Mouse (Mus musculus) c-Kit-positive CD71-negative TER-119-negative erythroid progenitor cells, embryonic 14.5 days (primary cell): ENCODE results near the gene Dock7.

Experiments used
- DNase-seq: peaks from one replicate; pipeline ENCODE4 v3.0.0-alpha.2; 2013; ENCODE audit warnings: low read depth

Gene Dock7

GRCm38 (mm10) chr4:99120211-99121122 is at the start of gene Dock7:
Gene Dock7, minus strand, starts transcription at chr4:99120915.
- DNase-seq = peak; percentile 56

DNA sequence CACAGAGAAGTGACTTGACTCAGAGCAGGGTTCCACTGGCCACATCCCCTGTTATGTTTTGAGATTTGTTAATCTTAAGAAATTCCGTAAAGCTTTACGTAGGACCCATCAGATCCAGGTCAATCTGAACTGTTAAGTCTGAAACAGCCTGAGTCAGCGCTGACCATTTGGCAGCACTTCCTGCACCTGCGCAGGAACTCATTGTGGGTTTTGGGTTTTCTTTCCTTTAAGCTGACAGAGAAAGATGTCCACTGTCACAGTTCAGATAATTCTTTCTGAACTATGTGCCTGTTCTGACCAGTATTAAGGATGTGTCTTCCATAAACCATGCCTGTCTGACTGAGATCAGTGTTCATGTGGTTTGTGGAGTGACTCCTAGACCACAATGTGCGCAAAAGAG is 48.2 kb upstream of the Dock7 start:
- no peak for DNase-seq

GRCm38 (mm10) chr4:99163547-99163946 is 42.8 kb upstream of the Dock7 start:
- no peak for DNase-seq

GRCm38 (mm10) chr4:99163001-99163400 is 42.3 kb upstream of the Dock7 start:
- DNase-seq = no peak

GRCm38 (mm10) chr4:99161457-99161971 is 40.8 kb upstream of the Dock7 start:
- DNase-seq = no peak

GRCm38 (mm10) chr4:99160899-99161298 is 40.2 kb upstream of the Dock7 start:
- no peak for DNase-seq

GRCm38 (mm10) chr4:99160414-99160813 is 39.7 kb upstream of the Dock7 start:
- no peak for DNase-seq

DNA sequence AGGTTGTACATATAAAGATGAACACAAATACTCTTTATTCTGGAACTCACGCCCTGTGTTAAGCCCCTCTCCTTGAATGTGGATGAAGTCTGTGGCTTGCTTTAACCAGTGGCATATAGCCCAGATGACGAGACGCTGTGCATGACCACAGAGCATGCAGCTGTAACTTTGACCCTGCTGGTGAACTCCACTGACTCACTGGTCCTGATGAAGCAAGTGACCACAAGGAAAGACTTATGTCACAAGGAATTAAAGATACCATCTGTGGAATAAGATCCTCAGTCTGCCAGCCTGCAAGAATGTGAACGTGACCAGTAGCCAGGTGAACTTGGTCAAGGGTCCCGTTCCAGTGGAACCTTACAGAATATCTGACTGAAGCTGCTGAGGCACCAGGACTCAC is 37.8 kb upstream of the Dock7 start:
- no peak for DNase-seq

DNA sequence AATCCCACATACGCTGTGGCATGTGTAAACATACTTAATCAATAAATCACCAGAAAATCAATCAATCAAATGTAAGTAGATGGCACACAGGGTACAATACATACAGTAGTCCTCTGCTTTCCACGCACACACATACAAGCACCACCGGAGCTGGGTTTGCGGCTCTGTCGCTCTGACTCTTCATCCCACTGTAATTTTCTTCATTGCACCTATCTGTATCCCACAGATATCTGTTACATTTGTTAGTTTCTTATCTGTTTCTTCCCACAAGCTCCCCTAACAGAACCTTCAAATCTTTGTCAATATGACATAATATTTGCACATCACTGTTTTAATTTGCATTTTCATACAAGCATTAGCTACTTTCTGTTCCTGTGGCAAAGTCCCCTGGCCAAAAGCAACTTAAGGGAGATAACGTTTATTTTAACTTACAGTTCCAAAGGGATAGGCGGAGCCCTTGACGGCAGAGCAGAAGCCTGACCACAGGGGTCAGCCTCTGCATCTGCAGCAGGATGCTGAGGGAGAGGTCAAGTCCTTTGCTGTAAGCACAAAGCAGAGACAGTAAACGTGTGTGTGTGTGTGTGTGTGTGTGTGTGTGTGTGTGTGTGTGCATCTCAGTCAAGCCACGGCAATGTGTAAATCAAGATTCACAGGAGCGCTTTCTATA is 36.1 kb upstream of the Dock7 start:
- no peak for DNase-seq

GRCm38 (mm10) chr4:99151885-99152558 is 31.3 kb upstream of the Dock7 start:
- DNase-seq = no peak

DNA sequence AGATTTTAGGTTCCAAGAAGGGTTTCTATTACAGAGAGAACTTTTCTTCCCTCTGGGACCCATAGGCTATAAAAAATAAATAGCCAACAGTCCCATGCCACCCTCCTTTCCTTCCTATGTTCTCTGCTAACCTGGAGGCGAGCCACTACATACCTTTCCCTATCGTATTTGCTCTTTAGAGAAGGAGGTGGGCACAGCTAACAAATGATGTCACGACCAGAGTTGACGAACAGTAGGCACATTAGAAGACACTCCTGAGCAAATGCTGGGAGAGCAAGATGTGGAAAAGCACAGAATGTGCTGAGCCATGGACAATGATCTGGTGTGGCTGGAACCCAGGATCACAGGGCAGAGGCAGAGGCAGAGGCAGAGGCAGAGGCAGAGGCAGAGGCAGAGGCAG is 30.7 kb upstream of the Dock7 start:
- DNase-seq = no peak

DNA sequence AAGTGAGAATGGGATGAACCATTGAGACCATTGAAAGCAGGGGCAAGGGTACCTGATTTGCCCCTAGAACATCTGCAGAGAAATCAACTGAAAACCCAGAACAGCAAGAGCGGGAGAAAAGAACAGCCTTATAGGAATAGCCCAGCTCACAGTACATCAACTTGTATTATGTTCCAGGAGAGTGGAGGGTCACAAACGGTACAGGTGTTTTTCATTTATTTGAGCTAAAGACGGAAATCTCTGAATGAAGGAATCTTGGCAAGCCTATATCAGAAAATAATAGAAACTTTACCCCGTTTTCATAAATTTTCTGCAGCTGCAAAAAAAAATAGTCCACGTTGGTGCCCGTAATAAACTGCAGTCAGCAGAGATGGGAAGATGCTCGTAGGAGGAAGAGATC is 22.6 kb upstream of the Dock7 start:
- DNase-seq = no peak

- no peak for DNase-seq
Measured at GRCm38 (mm10) chr4:99141578-99141977, 20.9 kb upstream of the Dock7 start.

DNA sequence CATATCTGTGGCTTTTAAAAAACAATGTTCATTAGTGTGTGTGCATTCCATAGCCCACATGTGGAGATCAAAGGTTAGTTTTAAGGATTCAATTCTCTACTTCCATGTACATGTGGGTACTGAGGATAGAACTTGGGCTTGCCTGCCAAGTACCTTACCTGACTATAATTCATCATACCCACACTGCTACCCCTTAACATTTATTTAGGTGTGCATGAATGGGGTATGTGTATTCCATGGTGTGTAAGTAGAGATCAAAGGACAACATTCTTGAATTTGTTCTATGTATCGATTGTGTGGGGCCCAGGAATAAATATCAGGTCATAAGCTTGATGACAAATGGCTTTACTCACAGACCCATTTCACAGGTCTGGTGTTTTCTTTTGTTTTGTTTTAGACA is 20.5 kb upstream of the Dock7 start:
- no peak for DNase-seq

GRCm38 (mm10) chr4:99137986-99138641 is 17.4 kb upstream of the Dock7 start:
- no peak for DNase-seq

DNA sequence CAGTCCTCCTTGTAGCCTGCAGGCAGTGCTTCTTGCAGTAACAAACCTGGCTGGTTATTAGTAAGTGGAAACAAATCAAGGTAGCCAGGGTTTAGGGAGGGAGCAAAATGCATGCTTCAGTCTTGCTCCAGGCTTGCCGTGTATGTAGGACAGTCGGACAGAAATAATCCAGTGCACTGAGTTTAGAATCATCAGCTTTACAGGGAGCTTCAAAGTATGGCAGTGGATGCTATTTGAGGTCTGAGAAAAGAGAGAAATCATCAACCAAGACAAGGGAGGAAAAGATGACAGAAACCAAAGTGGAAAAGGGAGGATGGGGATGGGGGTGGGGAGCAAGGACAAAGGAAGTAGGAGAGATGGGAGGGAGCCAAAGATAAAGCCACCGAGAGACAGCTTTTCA is 13.8 kb upstream of the Dock7 start:
- DNase-seq = no peak

DNA sequence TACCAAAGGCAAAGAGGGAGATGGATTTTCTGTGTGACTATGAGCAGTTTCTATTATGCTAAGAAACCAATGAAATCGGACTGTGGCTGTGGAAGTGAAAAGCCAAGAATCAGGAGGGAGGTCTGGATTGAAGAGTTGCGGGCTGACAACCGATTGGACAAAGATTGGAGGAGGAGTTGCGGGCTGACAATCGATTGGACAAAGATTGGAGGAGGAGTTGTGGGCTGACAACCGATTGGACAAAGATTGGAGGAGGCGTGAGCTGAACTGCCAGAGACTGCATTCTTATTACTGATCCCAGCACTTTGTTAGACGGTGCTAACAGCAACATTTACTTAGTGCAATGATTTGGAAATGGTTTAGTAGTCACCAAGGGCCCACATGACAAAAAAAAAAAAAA is 12.6 kb upstream of the Dock7 start:
- no peak for DNase-seq

GRCm38 (mm10) chr4:99132686-99133085 is 12.0 kb upstream of the Dock7 start:
- DNase-seq = no peak

- DNase-seq = no peak
Measured at GRCm38 (mm10) chr4:99131227-99131653, 10.5 kb upstream of the Dock7 start.

DNA sequence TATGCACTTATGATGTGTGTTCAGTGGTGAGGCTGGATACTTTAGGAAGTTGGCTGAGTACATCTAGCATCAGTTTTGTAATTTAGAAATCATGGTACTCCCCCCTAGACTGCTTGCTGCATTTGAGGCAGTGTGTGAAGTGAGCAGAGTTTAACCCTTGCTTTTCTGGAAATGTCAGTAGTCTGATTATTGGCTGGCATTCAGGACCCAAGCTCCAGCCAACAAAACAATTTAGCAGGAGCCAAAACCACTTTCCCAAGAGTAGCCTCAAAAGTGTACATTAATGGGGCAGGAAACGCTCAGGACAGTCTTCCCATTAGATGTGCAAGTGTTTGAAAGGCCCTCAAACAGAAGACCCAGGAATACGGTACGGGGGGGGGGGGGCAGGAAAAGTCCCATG is 2.8 kb upstream of the Dock7 start:
- DNase-seq = no peak

- no peak for DNase-seq
Measured at GRCm38 (mm10) chr4:99122786-99123185, 2.1 kb upstream of the Dock7 start.

DNA sequence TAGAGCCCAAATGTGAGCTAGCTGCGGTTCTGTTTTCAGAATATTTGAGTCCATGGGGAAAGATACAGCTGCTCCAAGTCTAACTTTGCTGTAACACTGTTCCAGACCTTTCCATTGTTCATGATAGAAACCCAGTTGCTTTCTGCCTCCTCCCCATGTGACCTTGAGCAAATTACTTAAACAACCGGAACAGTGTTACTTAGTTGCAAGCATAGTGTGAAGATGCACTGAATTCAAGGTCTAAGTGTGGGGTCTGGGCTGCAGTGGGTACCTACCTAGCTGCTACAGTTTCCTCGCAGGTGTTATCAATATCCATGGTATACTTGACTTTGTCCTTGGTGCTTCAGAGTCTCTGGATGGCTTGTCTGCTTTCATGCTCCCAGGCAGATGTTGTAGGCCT is 1.3 kb upstream of the Dock7 start:
- DNase-seq = no peak
